Mouse (Mus musculus) skeletal muscle tissue, adult 2 months (tissue): ENCODE measurements around the gene Ccdc54.

ENCODE experiments used
- DNase-seq: peaks from one replicate; pipeline ENCODE4 v3.0.0-alpha.2; 2012; ENCODE audit warnings: low read depth, low spot score

The Ccdc54 gene

GRCm38 (mm10) chr16:50542554-50543333 lies 48.2 kb downstream of the Ccdc54 start:
- DNase-seq, result no peak
